Mouse (Mus musculus) ovary, postnatal 36 days (tissue): Measurements from ENCODE around the gene Vmn2r-ps159.
"Not testable (repeated sequence)": the region's sequence is repeated elsewhere in the genome, so short reads cannot be mapped to it uniquely, and the experiment has no call there.

ENCODE experiments used
- DNase-seq: peaks from one replicate; pipeline ENCODE4 v3.0.0; 2022; ENCODE audit warnings: low spot score, mixed read lengths

Gene Vmn2r-ps159

GRCm38 (mm10) chr4:156330803-156331202 is at the start of gene Vmn2r-ps159:
Gene Vmn2r-ps159, plus strand, starts transcription at chr4:156331103.
- not testable (repeated sequence) for DNase-seq

- DNase-seq, result not testable (repeated sequence)
Measured at GRCm38 (mm10) chr4:156341601-156342504, 10.9 kb downstream of the Vmn2r-ps159 start.

GRCm38 (mm10) chr4:156342569-156343325 is 11.8 kb downstream of the Vmn2r-ps159 start:
- no peak for DNase-seq

- DNase-seq, result no peak
Measured at GRCm38 (mm10) chr4:156343332-156343731, 12.4 kb downstream of the Vmn2r-ps159 start.

- DNase-seq, result not testable (repeated sequence)
Measured at GRCm38 (mm10) chr4:156356756-156357437, 26.0 kb downstream of the Vmn2r-ps159 start.
